Mouse (Mus musculus) cortical plate, adult 2 months (tissue): ENCODE data around the gene Tln2. TPM values are rescaled to one million over a fixed set of nuclear protein-coding genes. Genes with fewer than 3 reads are reported as not detected.

Experiments used
- H3K27ac ChIP-seq: fragments of 200-500 bp; 2 replicates; pipeline ENCODE4 v1.5.1; 2012; ENCODE audit warnings: low read length, control low read depth, inconsistent platforms; ENCODE audit not compliant: insufficient read depth
- H3K4me1 ChIP-seq: fragments of 200-500 bp; 2 replicates; pipeline ENCODE4 v1.6.1; 2011; ENCODE audit warnings: low read length; ENCODE audit not compliant: control insufficient read depth, insufficient read depth
- H3K4me3 ChIP-seq: fragments of 200-500 bp; 2 replicates; pipeline ENCODE4 v1.5.1; 2011; ENCODE audit warnings: mild to moderate bottlenecking, low read length, control low read depth; ENCODE audit not compliant: insufficient read depth
- CTCF ChIP-seq: fragments of 200-500 bp; IDR thresholded peaks from 2 replicates; pipeline ENCODE4 v1.5.1; 2011; ENCODE audit warnings: mild to moderate bottlenecking, control low read depth, low read length; ENCODE audit not compliant: insufficient read depth; ENCODE audit errors: extremely low read depth
- POLR2A ChIP-seq: fragments of 200-500 bp; IDR thresholded peaks from 2 replicates; pipeline ENCODE4 v1.6.1; 2011; ENCODE audit warnings: mild to moderate bottlenecking, low read length, control low read depth; ENCODE audit not compliant: insufficient read depth; ENCODE audit errors: extremely low read depth
- polyA plus RNA-seq: library from polyadenylated mRNA; depleted of rRNA; stranded (reverse); fragments of >200 nt; gene quantifications from 2 replicates; pipeline ENCODE4 v1.2.3, GENCODE M21; 2012

Gene Tln2
- polyA plus RNA-seq, 1 experiment = 36.6 TPM

GRCm38 (mm10) chr9:67331281-67331680 is 228.2 kb downstream of the Tln2 start:
- no peak overlapping the region for H3K4me3 ChIP-seq
- no peak overlapping the region for H3K27ac ChIP-seq
- H3K4me1 ChIP-seq = no peaks in the 10 kb centered on the region
- TF ChIP-seq POLR2A = no peak
- no peak for TF ChIP-seq CTCF

- H3K4me3 ChIP-seq = no peak overlapping the region
- no peaks in the 10 kb centered on the region for H3K4me1 ChIP-seq
- TF ChIP-seq POLR2A = no peak
- no peak for TF ChIP-seq CTCF
- no peak overlapping the region for H3K27ac ChIP-seq
These were observed 231.1 kb downstream of the Tln2 start for GRCm38 (mm10) chr9:67328451-67328850.

GRCm38 (mm10) chr9:67321886-67322285 is 237.6 kb downstream of the Tln2 start:
- TF ChIP-seq POLR2A (no peak), CTCF (no peak)
- Histone ChIP-seq H3K27ac (no peak overlapping the region), H3K4me3 (no peak overlapping the region), H3K4me1 (no peaks in the 10 kb centered on the region)

- H3K4me1 ChIP-seq = no peaks in the 10 kb centered on the region
- no peak overlapping the region for H3K27ac ChIP-seq
- H3K4me3 ChIP-seq = no peak overlapping the region
- TF ChIP-seq CTCF (peak; percentile 49), POLR2A (no peak)
These were observed 244.1 kb downstream of the Tln2 start for GRCm38 (mm10) chr9:67315356-67315755.

DNA sequence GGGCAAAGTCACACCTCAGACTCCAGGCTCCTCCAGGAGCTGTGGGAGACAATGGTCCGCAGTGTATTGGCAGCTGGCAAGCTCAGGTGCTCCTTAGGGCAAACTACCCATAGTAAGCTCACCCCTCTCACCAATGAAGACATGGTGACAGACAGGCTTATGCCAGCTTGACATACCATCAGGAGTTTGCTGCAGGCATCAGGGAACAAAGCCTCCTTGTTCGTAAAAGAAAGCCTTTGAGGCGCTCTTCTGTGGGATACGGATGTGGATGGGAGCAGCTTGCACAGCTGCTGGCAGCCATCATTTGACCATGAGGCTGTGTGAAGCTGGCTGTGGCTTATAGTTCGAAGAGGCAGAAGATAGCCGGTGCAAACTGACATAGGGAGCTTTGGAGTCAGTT is 254.5 kb downstream of the Tln2 start:
- no peak for TF ChIP-seq CTCF
- TF ChIP-seq POLR2A = no peak
- Histone ChIP-seq H3K4me1 (no peaks in the 10 kb centered on the region; the same call in 1 of the 2 replicates), H3K27ac (no peak overlapping the region), H3K4me3 (no peak overlapping the region)

DNA sequence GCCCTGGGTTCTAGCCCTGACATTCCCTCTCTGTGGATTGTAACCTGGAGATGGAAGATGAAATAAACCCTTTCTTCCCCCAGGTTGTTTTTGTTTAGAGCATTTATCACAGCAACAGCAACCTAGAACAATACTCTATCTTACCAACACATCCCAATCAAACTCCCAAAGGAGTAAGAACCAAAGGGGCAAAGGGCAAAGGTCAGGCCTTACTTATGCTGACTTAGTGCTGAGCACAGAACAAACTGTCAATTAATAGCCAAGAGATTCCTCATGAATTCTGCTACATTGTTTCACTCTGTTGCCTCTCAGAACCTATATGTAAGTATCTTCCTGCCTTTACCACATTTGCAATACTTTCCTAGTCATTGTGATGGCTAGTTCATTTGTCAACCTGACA is 255.5 kb downstream of the Tln2 start:
- no peak overlapping the region for H3K27ac ChIP-seq
- peaks cover 3% of the 10 kb centered on the region for H3K4me1 ChIP-seq
- H3K4me3 ChIP-seq = no peak overlapping the region
- TF ChIP-seq POLR2A (no peak), CTCF (no peak)

- no peak overlapping the region for H3K4me3 ChIP-seq
- H3K4me1 ChIP-seq = peaks cover 3% of the 10 kb centered on the region
- H3K27ac ChIP-seq = no peak overlapping the region
- TF ChIP-seq CTCF (no peak), POLR2A (no peak)
These were observed 256.5 kb downstream of the Tln2 start for GRCm38 (mm10) chr9:67303038-67303437.

DNA sequence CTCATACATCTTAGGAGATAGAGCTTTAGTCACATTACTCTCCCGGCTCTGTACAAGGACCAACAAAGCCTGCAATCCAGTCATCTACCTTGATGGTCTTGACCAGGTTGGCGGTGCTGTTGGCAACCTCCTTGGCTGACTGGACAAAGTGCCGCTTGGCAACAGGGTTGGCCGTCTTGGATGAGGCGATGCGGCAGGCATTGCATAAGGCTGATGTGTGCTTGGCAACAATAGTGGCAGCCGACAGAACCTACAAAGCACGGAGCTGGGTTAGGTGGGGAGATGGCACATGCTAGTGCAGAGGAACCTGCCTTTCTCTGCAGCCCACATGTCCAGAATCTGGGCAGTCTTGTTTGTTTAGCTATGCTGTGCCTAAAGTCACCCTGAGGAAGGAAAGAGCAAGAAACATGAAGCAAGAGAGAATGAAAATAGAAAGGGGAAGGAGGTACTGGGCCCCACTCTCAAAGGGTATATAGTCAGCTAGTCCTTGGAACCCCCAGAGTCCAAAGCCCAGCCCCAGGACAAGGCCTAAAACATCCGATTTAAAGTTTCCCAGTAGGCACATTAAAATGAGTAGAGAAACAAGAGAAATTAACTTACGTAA is 257.0 kb downstream of the Tln2 start:
- Histone ChIP-seq H3K27ac (no peak overlapping the region; the same call in 1 of the 2 replicates), H3K4me3 (no peak overlapping the region), H3K4me1 (peaks cover 3% of the 10 kb centered on the region)
- TF ChIP-seq CTCF (no peak), POLR2A (no peak)

DNA sequence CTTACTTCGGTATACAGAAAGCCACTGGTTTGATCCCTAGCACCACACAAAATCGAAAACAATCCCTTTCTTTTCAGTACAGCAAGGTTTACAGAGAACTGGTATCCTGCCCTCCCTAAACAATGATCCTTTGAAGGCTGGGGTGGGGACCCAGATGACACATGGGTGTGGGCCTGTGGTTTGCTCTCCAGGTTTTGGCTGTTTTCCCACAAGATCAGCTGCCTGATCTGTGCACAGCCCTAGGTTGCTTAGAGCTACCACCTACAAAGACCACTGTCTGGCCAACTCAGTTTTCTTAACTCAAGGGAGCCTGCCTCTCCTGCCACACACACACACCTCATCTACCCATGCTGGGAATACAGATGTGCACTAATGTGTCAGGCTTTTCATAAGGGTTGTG is 257.9 kb downstream of the Tln2 start:
- TF ChIP-seq CTCF (no peak), POLR2A (no peak)
- Histone ChIP-seq H3K4me3 (no peak overlapping the region), H3K27ac (no peak overlapping the region), H3K4me1 (peaks cover 3% of the 10 kb centered on the region)

DNA sequence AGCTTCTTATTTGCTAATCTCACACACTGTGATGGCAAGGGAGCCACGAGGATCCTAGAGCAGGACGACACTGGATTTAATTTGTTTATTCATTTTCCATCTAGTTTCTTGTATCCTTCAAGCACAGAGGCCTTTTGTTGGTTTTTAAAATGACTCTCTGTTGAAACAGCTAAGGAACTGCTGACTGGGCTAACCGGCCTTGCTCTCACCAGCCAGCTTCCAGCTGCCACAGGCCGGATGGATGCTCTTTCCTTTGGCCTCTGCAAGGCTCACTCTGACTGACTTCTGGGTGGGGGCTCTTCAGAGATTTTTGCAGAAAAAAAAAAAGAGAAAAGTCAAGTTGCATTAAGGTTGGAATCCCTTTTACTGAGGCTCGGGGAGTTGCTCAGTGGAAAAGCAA is 258.7 kb downstream of the Tln2 start:
- no peak overlapping the region for H3K4me3 ChIP-seq
- H3K27ac ChIP-seq = no peak overlapping the region
- TF ChIP-seq POLR2A (no peak), CTCF (no peak)
- peaks cover 3% of the 10 kb centered on the region for H3K4me1 ChIP-seq

DNA sequence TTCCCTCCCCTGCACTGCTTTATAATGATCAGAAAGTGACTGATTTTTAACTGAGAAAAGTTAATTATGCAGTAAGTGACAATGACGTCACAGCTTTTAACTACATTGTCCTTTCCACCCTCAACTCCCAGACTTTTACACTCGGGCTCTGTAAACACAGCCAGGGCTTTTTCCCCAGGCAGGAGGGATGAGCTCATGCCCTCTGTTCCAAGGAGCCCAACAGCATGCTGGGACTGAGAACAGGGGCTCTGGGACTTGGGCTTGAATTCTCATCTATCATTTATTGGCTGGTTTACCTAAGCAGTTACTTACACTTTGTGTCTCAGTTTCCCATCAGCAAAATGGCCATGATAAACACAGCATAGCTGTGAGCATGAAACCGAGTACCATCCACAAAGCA is 259.2 kb downstream of the Tln2 start:
- Histone ChIP-seq H3K4me1 (peaks cover 3% of the 10 kb centered on the region), H3K4me3 (no peak overlapping the region), H3K27ac (no peak overlapping the region)
- TF ChIP-seq POLR2A (no peak), CTCF (no peak)
